Mouse (Mus musculus): Measurements from ENCODE around the gene Ybx3.

The Ybx3 gene

DNA sequence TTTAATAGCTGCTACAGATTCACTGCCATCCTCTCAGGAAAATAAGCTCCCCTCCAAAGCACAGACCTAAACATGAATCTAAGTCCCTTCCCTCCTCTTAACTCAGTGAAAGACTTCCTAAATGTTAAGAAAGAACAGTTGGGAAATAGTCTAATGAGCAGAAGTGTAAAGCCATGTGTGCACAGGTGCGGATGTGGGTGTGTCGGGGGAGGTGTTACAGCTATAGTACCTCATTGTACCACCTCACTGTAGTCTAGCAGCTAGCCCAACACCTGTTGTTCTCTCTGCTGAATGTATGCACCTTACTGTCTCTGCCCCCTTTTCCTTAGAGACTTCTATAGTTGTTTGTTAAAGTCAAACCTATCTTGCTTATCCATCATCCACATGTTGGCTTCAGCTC, 61.2 kb downstream of the Ybx3 start:
- DNase-seq (ENCODE audit: low spot score in 2 of 2): no peak

DNA sequence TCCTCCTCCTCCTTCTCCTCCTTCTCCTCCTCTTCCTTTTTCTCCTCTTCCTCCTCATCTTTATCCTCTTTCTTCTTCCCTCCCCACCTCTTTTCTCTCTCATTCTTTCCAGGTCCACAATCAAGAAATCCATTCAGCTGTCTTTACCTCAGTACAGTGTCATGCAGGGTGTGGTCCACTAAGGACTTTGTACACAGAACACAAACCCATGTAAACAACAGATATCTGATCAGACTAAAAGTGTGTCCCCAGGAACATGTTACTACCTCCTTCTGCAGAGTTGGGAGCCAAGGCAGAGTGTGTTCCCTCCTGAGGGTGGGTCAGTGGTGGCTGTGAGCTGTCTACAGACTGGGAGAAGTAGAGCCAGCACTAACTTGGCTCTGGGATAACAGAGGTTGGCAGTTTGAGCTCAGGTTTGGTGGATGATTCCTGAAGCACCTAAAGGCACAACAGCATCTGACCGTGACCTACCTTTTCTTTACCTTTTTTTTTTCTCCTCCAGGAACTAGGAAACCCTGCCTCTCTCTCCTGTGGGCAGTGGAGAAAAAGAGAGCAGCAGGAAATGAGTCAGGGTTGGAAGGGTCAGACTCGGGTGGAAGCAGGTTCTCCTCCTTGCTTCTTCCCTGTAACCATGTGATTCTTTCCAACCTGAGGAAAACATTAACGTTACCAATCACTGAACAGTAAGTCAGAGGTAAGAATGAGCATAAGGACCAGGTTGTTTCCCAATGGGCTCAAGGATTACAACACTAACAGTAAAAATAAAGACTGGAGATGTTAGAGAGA, 66.2 kb downstream of the Ybx3 start:
- no peak for DNase-seq (ENCODE audit: low spot score in 2 of 2)

- no peak for DNase-seq (ENCODE audit: low spot score in 2 of 2)
Observed at GRCm38 (mm10) chr6:131316155-131317101, 71.8 kb downstream of the Ybx3 start.
